Mouse (Mus musculus) urinary bladder, postnatal 36 days (tissue): ENCODE data around the gene Myo1d.

Experiments
- DNase-seq, 2 experiments: peaks; one replicate each; pipeline ENCODE4 v3.0.0; 2022; ENCODE audit warnings: low spot score in 2 of 2, mixed read lengths in 1 of 2

Gene Myo1d

GRCm38 (mm10) chr11:80550264-80550663 is 229.6 kb downstream of the Myo1d start:
- DNase-seq, result no peak

GRCm38 (mm10) chr11:80549854-80550253 is 230.0 kb downstream of the Myo1d start:
- no peak for DNase-seq

- no peak for DNase-seq
Observed at GRCm38 (mm10) chr11:80546233-80546632, 233.6 kb downstream of the Myo1d start.

GRCm38 (mm10) chr11:80539056-80539455 is 240.8 kb downstream of the Myo1d start:
- no peak for DNase-seq

- no peak for DNase-seq
Observed at GRCm38 (mm10) chr11:80532966-80533365, 246.9 kb downstream of the Myo1d start.

- no peak for DNase-seq
Observed at GRCm38 (mm10) chr11:80529149-80529548, 250.7 kb downstream of the Myo1d start.

GRCm38 (mm10) chr11:80527697-80528096 is 252.1 kb downstream of the Myo1d start:
- DNase-seq, result no peak

GRCm38 (mm10) chr11:80524213-80524612 is 255.6 kb downstream of the Myo1d start:
- no peak for DNase-seq

GRCm38 (mm10) chr11:80523410-80523809 is 256.4 kb downstream of the Myo1d start:
- DNase-seq, result no peak

- DNase-seq, result no peak
Observed at GRCm38 (mm10) chr11:80522852-80523251, 257.0 kb downstream of the Myo1d start.

- DNase-seq, result no peak
Observed at GRCm38 (mm10) chr11:80521148-80521547, 258.7 kb downstream of the Myo1d start.

- DNase-seq, result no peak
Observed at GRCm38 (mm10) chr11:80518421-80519367, 261.1 kb downstream of the Myo1d start.

- no peak for DNase-seq
Observed at GRCm38 (mm10) chr11:80515895-80516294, 263.9 kb downstream of the Myo1d start.

- no peak for DNase-seq
Observed at GRCm38 (mm10) chr11:80515346-80515745, 264.5 kb downstream of the Myo1d start.

- no peak for DNase-seq
Observed at GRCm38 (mm10) chr11:80513796-80514195, 266.0 kb downstream of the Myo1d start.

GRCm38 (mm10) chr11:80512313-80513056 is 267.3 kb downstream of the Myo1d start:
- no peak for DNase-seq

- no peak for DNase-seq
Observed at GRCm38 (mm10) chr11:80510124-80510523, 269.7 kb downstream of the Myo1d start.

- DNase-seq, result no peak
Observed at GRCm38 (mm10) chr11:80509176-80509506, 270.7 kb downstream of the Myo1d start.

GRCm38 (mm10) chr11:80508361-80509175 is 271.3 kb downstream of the Myo1d start:
- DNase-seq, result no peak

GRCm38 (mm10) chr11:80507791-80508190 is 272.0 kb downstream of the Myo1d start:
- no peak for DNase-seq

- DNase-seq, result no peak
Observed at GRCm38 (mm10) chr11:80506483-80506882, 273.3 kb downstream of the Myo1d start.

GRCm38 (mm10) chr11:80505581-80505980 is 274.2 kb downstream of the Myo1d start:
- DNase-seq, result no peak
